Mouse (Mus musculus): ENCODE results near the gene Spata5. TPM values are rescaled to one million over a fixed set of nuclear protein-coding genes. Genes with fewer than 3 reads are reported as not detected.

Gene Spata5
- polyA plus RNA-seq (2012; rRNA removed) = 2.1 and 4.3 TPM in 2 replicates

GRCm38 (mm10) chr3:37419458-37419991, at the start of gene Spata5:
TSS of gene Spata5 (plus strand) at chr3:37419896.

DNA sequence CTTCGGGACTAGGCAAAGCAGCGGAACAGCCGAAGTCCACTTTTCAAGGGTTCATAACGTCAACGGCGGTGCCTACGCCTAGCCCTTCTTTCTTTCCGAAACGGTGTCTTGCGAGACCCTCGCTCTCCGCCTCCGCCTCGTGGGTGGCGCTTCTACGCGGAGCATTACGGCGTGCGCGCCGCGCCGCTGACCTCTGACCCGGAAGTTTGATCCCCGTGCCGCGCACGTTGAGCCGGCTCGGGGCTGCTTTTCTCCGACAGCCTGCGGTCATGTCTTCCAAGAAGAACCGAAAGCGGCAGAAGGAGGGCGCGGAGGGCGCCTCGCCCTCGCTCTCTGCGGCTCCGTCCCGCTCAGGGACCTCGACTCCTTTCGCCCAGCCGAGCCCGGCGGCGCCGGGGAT, 376 bp downstream of the Spata5 start, which contains the start of gene Nudt6:
Gene Nudt6 (minus strand): TSS at position 140 of the 400 bp plus-strand sequence.

Other genes with a start within 250 kb of the Spata5 start
- gene Il21, start 187.3 kb upstream of the Spata5 start, polyA plus RNA-seq (2012; rRNA removed) = not detected in 2 replicates
- 0.73 and 0.88 TPM in 2 replicates for gene Bbs12, start 107.3 kb upstream of the Spata5 start, polyA plus RNA-seq (2012; rRNA removed)
- 0.41 and 0.79 TPM in 2 replicates for gene Cetn4, start 107.2 kb upstream of the Spata5 start, polyA plus RNA-seq (2012; rRNA removed)
- gene Fgf2, start 71.5 kb upstream of the Spata5 start, polyA plus RNA-seq (2012; rRNA removed) = 3.8 and 5.7 TPM in 2 replicates
- gene Nudt6, start 315 bp downstream of the Spata5 start, polyA plus RNA-seq (2012; rRNA removed) = 20.6 and 25.0 TPM in 2 replicates
- 42.7 and 44.1 TPM in 2 replicates for gene Spry1, start 220.1 kb downstream of the Spata5 start, polyA plus RNA-seq (2012; rRNA removed)